Mouse (Mus musculus): ENCODE measurements around the gene Cdh20. TPM values are rescaled to one million over a fixed set of nuclear protein-coding genes. Genes with fewer than 3 reads are reported as not detected.

Gene Cdh20
- polyA plus RNA-seq, 1 experiment from 2014 or later = not detected

- no peaks in the 10 kb centered on the region for H3K27me3 ChIP-seq (ENCODE audit: insufficient read depth, low read length)
- ATAC-seq = no peak
- no peaks in the 10 kb centered on the region for H3K36me3 ChIP-seq (replicated peaks; ENCODE audit: insufficient read depth, low read length)
- H3K4me3 ChIP-seq (ENCODE audit: low read depth, low read length) = no peak overlapping the region
- no peak overlapping the region for H3K9ac ChIP-seq (replicated peaks)
- no peak overlapping the region for H3K4me2 ChIP-seq (ENCODE audit: low read depth, low read length)
- H3K27ac ChIP-seq (ENCODE audit: low read depth) = no peak overlapping the region
- DNase-seq = no peak
- TF ChIP-seq EP300 (IDR thresholded peaks at IDR 0.05; ENCODE audit: low read depth) (no peak), CTCF (IDR thresholded peaks at IDR 0.05; ENCODE audit: low read depth) (no peak)
- H3K4me1 ChIP-seq (ENCODE audit: insufficient read depth) = no peaks in the 10 kb centered on the region
- H3K9me3 ChIP-seq (ENCODE audit: low read length) = no peaks in the 10 kb centered on the region
- 71% methylated on average over 2 of the region's 2 CpGs for WGBS (ENCODE audit: insufficient replicate concordance)
Measured at GRCm38 (mm10) chr1:104817510-104817909, 49.2 kb downstream of the Cdh20 start.

GRCm38 (mm10) chr1:104828106-104828505 is 59.8 kb downstream of the Cdh20 start:
- Histone ChIP-seq H3K36me3 (replicated peaks; ENCODE audit: insufficient read depth, low read length) (no peaks in the 10 kb centered on the region), H3K9me3 (ENCODE audit: low read length) (no peaks in the 10 kb centered on the region), H3K27ac (ENCODE audit: low read depth) (no peak overlapping the region), H3K4me3 (ENCODE audit: low read depth, low read length) (no peak overlapping the region), H3K9ac (replicated peaks) (no peak overlapping the region), H3K4me1 (ENCODE audit: insufficient read depth) (no peaks in the 10 kb centered on the region), H3K4me2 (ENCODE audit: low read depth, low read length) (no peak overlapping the region), H3K27me3 (ENCODE audit: insufficient read depth, low read length) (no peaks in the 10 kb centered on the region)
- DNase-seq = no peak
- no peak for ATAC-seq
- WGBS (ENCODE audit: insufficient replicate concordance) = 82% methylated on average over 2 of the region's 2 CpGs
- TF ChIP-seq CTCF (IDR thresholded peaks at IDR 0.05; ENCODE audit: low read depth) = no peak
- no peak for TF ChIP-seq EP300 (IDR thresholded peaks at IDR 0.05; ENCODE audit: low read depth)

- TF ChIP-seq CTCF (IDR thresholded peaks at IDR 0.05; ENCODE audit: low read depth) = no peak
- no peak for TF ChIP-seq EP300 (IDR thresholded peaks at IDR 0.05; ENCODE audit: low read depth)
- DNase-seq (no peak), ATAC-seq (no peak)
- H3K4me1 ChIP-seq (ENCODE audit: insufficient read depth) = no peaks in the 10 kb centered on the region
- 53% methylated on average over 4 of the region's 4 CpGs for WGBS (ENCODE audit: insufficient replicate concordance)
- no peak overlapping the region for H3K4me3 ChIP-seq (ENCODE audit: low read depth, low read length)
- no peaks in the 10 kb centered on the region for H3K27me3 ChIP-seq (ENCODE audit: insufficient read depth, low read length)
- H3K4me2 ChIP-seq (ENCODE audit: low read depth, low read length) = no peak overlapping the region
- H3K9me3 ChIP-seq (ENCODE audit: low read length) = no peaks in the 10 kb centered on the region
- H3K36me3 ChIP-seq (replicated peaks; ENCODE audit: insufficient read depth, low read length) = no peaks in the 10 kb centered on the region
- H3K27ac ChIP-seq (ENCODE audit: low read depth) = no peak overlapping the region
- no peak overlapping the region for H3K9ac ChIP-seq (replicated peaks)
Measured at GRCm38 (mm10) chr1:104838206-104838915, 70.0 kb downstream of the Cdh20 start.

- Histone ChIP-seq H3K27me3 (ENCODE audit: insufficient read depth, low read length) (no peaks in the 10 kb centered on the region), H3K9ac (replicated peaks) (no peak overlapping the region), H3K4me1 (ENCODE audit: insufficient read depth) (no peaks in the 10 kb centered on the region), H3K9me3 (ENCODE audit: low read length) (no peaks in the 10 kb centered on the region), H3K36me3 (replicated peaks; ENCODE audit: insufficient read depth, low read length) (no peaks in the 10 kb centered on the region), H3K27ac (ENCODE audit: low read depth) (no peak overlapping the region), H3K4me2 (ENCODE audit: low read depth, low read length) (no peak overlapping the region), H3K4me3 (ENCODE audit: low read depth, low read length) (no peak overlapping the region)
- TF ChIP-seq CTCF (IDR thresholded peaks at IDR 0.05; ENCODE audit: low read depth) = no peak
- no peak for TF ChIP-seq EP300 (IDR thresholded peaks at IDR 0.05; ENCODE audit: low read depth)
- no peak for ATAC-seq
- no peak for DNase-seq
Measured at GRCm38 (mm10) chr1:104839051-104839450, 70.7 kb downstream of the Cdh20 start.

GRCm38 (mm10) chr1:104848256-104848919 is 80.1 kb downstream of the Cdh20 start:
- Histone ChIP-seq H3K9ac (replicated peaks) (no peak overlapping the region), H3K27me3 (ENCODE audit: insufficient read depth, low read length) (no peaks in the 10 kb centered on the region), H3K36me3 (replicated peaks; ENCODE audit: insufficient read depth, low read length) (no peaks in the 10 kb centered on the region), H3K27ac (ENCODE audit: low read depth) (no peak overlapping the region), H3K9me3 (ENCODE audit: low read length) (no peaks in the 10 kb centered on the region), H3K4me2 (ENCODE audit: low read depth, low read length) (no peak overlapping the region), H3K4me3 (ENCODE audit: low read depth, low read length) (no peak overlapping the region), H3K4me1 (ENCODE audit: insufficient read depth) (no peaks in the 10 kb centered on the region)
- DNase-seq (no peak), ATAC-seq (no peak)
- WGBS (ENCODE audit: insufficient replicate concordance) = 68% methylated on average over 2 of the region's 2 CpGs
- TF ChIP-seq EP300 (IDR thresholded peaks at IDR 0.05; ENCODE audit: low read depth) = no peak
- TF ChIP-seq CTCF (IDR thresholded peaks at IDR 0.05; ENCODE audit: low read depth) = no peak

GRCm38 (mm10) chr1:104848920-104849272 is 80.6 kb downstream of the Cdh20 start:
- no peaks in the 10 kb centered on the region for H3K27me3 ChIP-seq (ENCODE audit: insufficient read depth, low read length)
- H3K9ac ChIP-seq (replicated peaks) = no peak overlapping the region
- no peak overlapping the region for H3K27ac ChIP-seq (ENCODE audit: low read depth)
- H3K4me2 ChIP-seq (ENCODE audit: low read depth, low read length) = no peak overlapping the region
- no peaks in the 10 kb centered on the region for H3K36me3 ChIP-seq (replicated peaks; ENCODE audit: insufficient read depth, low read length)
- no peak overlapping the region for H3K4me3 ChIP-seq (ENCODE audit: low read depth, low read length)
- H3K4me1 ChIP-seq (ENCODE audit: insufficient read depth) = no peaks in the 10 kb centered on the region
- WGBS (ENCODE audit: insufficient replicate concordance) = 66% methylated on average over 4 of the region's 4 CpGs
- ATAC-seq = no peak
- TF ChIP-seq CTCF (IDR thresholded peaks at IDR 0.05; ENCODE audit: low read depth) (no peak), EP300 (IDR thresholded peaks at IDR 0.05; ENCODE audit: low read depth) (no peak)
- H3K9me3 ChIP-seq (ENCODE audit: low read length) = no peaks in the 10 kb centered on the region
- no peak for DNase-seq
